Mouse (Mus musculus) spleen, adult 2 months (tissue): ENCODE measurements around the gene Bbs2.

Experiments used
- CTCF ChIP-seq: fragments of 200-500 bp; IDR thresholded peaks from 2 replicates; pipeline ENCODE4 v1.5.1; 2011; ENCODE audit warnings: mild to moderate bottlenecking, inconsistent platforms; ENCODE audit not compliant: insufficient read depth, insufficient read length, insufficient replicate concordance; ENCODE audit errors: extremely low read depth
- POLR2A ChIP-seq: fragments of 200-500 bp; IDR thresholded peaks from 2 replicates; pipeline ENCODE4 v1.6.1; 2011; ENCODE audit warnings: low read depth, low read length, inconsistent platforms

DNA sequence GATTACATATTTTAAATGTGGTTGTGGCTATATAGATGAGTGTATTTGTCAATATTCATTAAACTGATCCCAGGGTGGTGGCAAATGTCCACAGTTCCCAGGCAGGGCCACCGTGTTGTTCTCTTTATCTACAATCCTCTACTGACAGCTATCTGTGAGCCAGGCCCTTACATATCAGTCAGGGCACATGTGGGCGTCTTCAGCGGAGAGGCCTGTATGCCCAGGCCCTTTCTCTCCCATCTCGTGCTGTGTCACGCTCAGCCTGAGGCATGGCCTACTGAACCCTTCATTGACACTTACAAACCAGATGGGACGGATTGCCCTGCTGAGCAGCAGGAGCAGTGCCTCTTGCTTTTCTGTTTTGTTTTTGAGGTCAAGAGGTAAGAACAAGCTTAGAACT is 10.7 kb upstream of the Bbs2 start:
- TF ChIP-seq CTCF (no peak), POLR2A (no peak)
